Mouse (Mus musculus): Measurements from ENCODE around the gene Pum1. TPM values are rescaled to one million over a fixed set of nuclear protein-coding genes. Genes with fewer than 3 reads are reported as not detected.
A peak's percentile ranks its signal among the peaks of the same experiment; 100 is the strongest.

The Pum1 gene
- polyA plus RNA-seq, 1 experiment from 2014 or later, result 110 TPM

DNA sequence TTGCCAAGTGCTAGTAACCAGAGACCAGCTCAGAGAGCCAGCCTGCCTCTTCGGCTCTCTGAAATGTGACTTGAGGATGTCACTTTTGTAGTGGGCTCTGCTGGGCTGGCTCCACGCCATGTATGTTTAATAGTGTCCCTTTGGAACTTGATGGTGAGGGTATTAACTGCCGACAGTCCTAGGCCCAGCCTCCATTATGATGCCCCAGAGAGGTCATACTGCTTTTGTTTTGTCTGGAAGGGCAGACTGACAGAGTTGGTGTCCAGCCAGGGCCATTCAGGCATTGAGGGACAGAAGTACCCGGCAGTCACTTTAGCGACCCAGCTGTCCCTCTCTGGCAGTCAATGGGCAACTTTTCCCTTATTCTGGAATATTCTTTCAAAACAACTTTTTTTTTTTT, 146.7 kb downstream of the Pum1 start:
- Histone ChIP-seq H3K9ac (replicated peaks; ENCODE audit: low read depth, low read length) (no peak overlapping the region), H3K36me3 (ENCODE audit: control insufficient read depth, insufficient read depth, low read length) (no peaks in the 10 kb centered on the region), H3K4me3 (ENCODE audit: low read depth, low read length) (no peak overlapping the region), H3K27me3 (ENCODE audit: control insufficient read depth, insufficient read depth, low read length) (no peaks in the 10 kb centered on the region), H3K9me3 (ENCODE audit: control insufficient read depth, low read depth, low read length) (no peaks in the 10 kb centered on the region), H3K27ac (ENCODE audit: low read length) (no peak overlapping the region), H3K4me2 (replicated peaks; ENCODE audit: low read depth, low read length) (no peak overlapping the region), H3K4me1 (ENCODE audit: control insufficient read depth, insufficient read depth, low read length) (peaks cover 3% of the 10 kb centered on the region; the same call in 1 of the 2 replicates)
- 71% methylated on average over 5 of the region's 5 CpGs for WGBS
- no peak for ATAC-seq (ENCODE audit: insufficient number of reproducible peaks, insufficient read depth, low FRiP score, low read depth)

- Histone ChIP-seq H3K4me1 (ENCODE audit: control insufficient read depth, insufficient read depth, low read length) (no peaks in the 10 kb centered on the region), H3K4me3 (ENCODE audit: low read depth, low read length) (no peak overlapping the region), H3K36me3 (ENCODE audit: control insufficient read depth, insufficient read depth, low read length) (no peaks in the 10 kb centered on the region), H3K27me3 (ENCODE audit: control insufficient read depth, insufficient read depth, low read length) (no peaks in the 10 kb centered on the region), H3K27ac (ENCODE audit: low read length) (no peak overlapping the region), H3K9me3 (ENCODE audit: control insufficient read depth, low read depth, low read length) (no peaks in the 10 kb centered on the region), H3K4me2 (replicated peaks; ENCODE audit: low read depth, low read length) (no peak overlapping the region), H3K9ac (replicated peaks; ENCODE audit: low read depth, low read length) (no peak overlapping the region)
- ATAC-seq (ENCODE audit: insufficient number of reproducible peaks, insufficient read depth, low FRiP score, low read depth), result no peak
- WGBS, result 52% methylated on average over 3 of the region's 3 CpGs
These were observed 147.7 kb downstream of the Pum1 start for GRCm38 (mm10) chr4:130810845-130811244.

- H3K27me3 ChIP-seq (ENCODE audit: control insufficient read depth, insufficient read depth, low read length), result no peaks in the 10 kb centered on the region
- H3K9me3 ChIP-seq (ENCODE audit: control insufficient read depth, low read depth, low read length), result no peaks in the 10 kb centered on the region
- no peak for ATAC-seq (ENCODE audit: insufficient number of reproducible peaks, insufficient read depth, low FRiP score, low read depth)
- no peak overlapping the region for H3K4me2 ChIP-seq (replicated peaks; ENCODE audit: low read depth, low read length)
- H3K36me3 ChIP-seq (ENCODE audit: control insufficient read depth, insufficient read depth, low read length), result no peaks in the 10 kb centered on the region
- 72% methylated on average over 7 of the region's 7 CpGs for WGBS
- H3K27ac ChIP-seq (ENCODE audit: low read length), result no peak overlapping the region
- H3K4me1 ChIP-seq (ENCODE audit: control insufficient read depth, insufficient read depth, low read length), result no peaks in the 10 kb centered on the region
- no peak overlapping the region for H3K4me3 ChIP-seq (ENCODE audit: low read depth, low read length)
- H3K9ac ChIP-seq (replicated peaks; ENCODE audit: low read depth, low read length), result no peak overlapping the region
These were observed 148.3 kb downstream of the Pum1 start for GRCm38 (mm10) chr4:130811385-130811784.

DNA sequence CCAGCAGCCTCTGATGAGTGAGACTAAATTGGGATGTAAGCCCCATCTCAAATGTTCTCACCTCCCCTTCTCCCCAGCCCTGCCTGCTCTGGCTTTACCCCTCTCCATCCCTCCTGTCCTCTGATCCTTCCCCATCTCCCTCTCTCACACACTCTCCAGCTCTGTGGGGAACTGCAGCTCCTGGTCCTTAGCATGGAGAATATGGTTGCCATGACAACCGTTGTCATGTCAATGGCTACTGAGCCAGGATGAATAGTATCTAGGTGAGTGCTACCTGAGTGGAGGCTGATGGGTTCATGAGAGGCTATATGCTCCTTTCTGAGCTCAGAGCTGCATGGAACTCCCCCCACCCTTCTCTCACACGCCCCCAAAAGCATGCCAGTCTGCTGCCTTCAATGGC, 150.8 kb downstream of the Pum1 start:
- H3K36me3 ChIP-seq (ENCODE audit: control insufficient read depth, insufficient read depth, low read length), result 0 out of 2 replicates have a peak, but pooled peaks cover under 1% of the 10 kb centered on the region
- no peaks in the 10 kb centered on the region for H3K9me3 ChIP-seq (ENCODE audit: control insufficient read depth, low read depth, low read length)
- 59% methylated on average over 2 of the region's 2 CpGs for WGBS
- H3K9ac ChIP-seq (replicated peaks; ENCODE audit: low read depth, low read length), result no peak overlapping the region
- no peaks in the 10 kb centered on the region for H3K27me3 ChIP-seq (ENCODE audit: control insufficient read depth, insufficient read depth, low read length)
- H3K4me1 ChIP-seq (ENCODE audit: control insufficient read depth, insufficient read depth, low read length), result no peaks in the 10 kb centered on the region
- H3K27ac ChIP-seq (ENCODE audit: low read length), result no peak overlapping the region
- no peak for ATAC-seq (ENCODE audit: insufficient number of reproducible peaks, insufficient read depth, low FRiP score, low read depth)
- no peak overlapping the region for H3K4me2 ChIP-seq (replicated peaks; ENCODE audit: low read depth, low read length)
- H3K4me3 ChIP-seq (ENCODE audit: low read depth, low read length), result no peak overlapping the region

- ATAC-seq (ENCODE audit: insufficient number of reproducible peaks, insufficient read depth, low FRiP score, low read depth), result 0 out of 2 replicates have a peak, but pooled peaks have one; percentile 16
- WGBS, result 61% methylated on average over 8 of the region's 8 CpGs
- no peak overlapping the region for H3K4me2 ChIP-seq (replicated peaks; ENCODE audit: low read depth, low read length)
These were observed 151.7 kb downstream of the Pum1 start for GRCm38 (mm10) chr4:130814742-130815330.

GRCm38 (mm10) chr4:130815860-130816259, 152.7 kb downstream of the Pum1 start:
- 0 out of 2 replicates have a peak, but pooled peaks cover 2% of the 10 kb centered on the region for H3K4me1 ChIP-seq (ENCODE audit: control insufficient read depth, insufficient read depth, low read length)
- H3K27me3 ChIP-seq (ENCODE audit: control insufficient read depth, insufficient read depth, low read length), result no peaks in the 10 kb centered on the region
- no peak overlapping the region for H3K9ac ChIP-seq (replicated peaks; ENCODE audit: low read depth, low read length)
- H3K4me2 ChIP-seq (replicated peaks; ENCODE audit: low read depth, low read length), result no peak overlapping the region
- no peaks in the 10 kb centered on the region for H3K9me3 ChIP-seq (ENCODE audit: control insufficient read depth, low read depth, low read length)
- no peak for ATAC-seq (ENCODE audit: insufficient number of reproducible peaks, insufficient read depth, low FRiP score, low read depth)
- no peak overlapping the region for H3K27ac ChIP-seq (ENCODE audit: low read length)
- no peak overlapping the region for H3K4me3 ChIP-seq (ENCODE audit: low read depth, low read length)
- H3K36me3 ChIP-seq (ENCODE audit: control insufficient read depth, insufficient read depth, low read length), result 0 out of 2 replicates have a peak, but pooled peaks cover 3% of the 10 kb centered on the region
- WGBS, result 79% methylated on average over 8 of the region's 8 CpGs

More at GRCm38 (mm10) chr4:130814742-130815330, 151.7 kb downstream of the Pum1 start:
- Histone ChIP-seq H3K4me1 (ENCODE audit: control insufficient read depth, insufficient read depth, low read length) (no peaks in the 10 kb centered on the region), H3K27ac (ENCODE audit: low read length) (no peak overlapping the region), H3K9ac (replicated peaks; ENCODE audit: low read depth, low read length) (no peak overlapping the region), H3K9me3 (ENCODE audit: control insufficient read depth, low read depth, low read length) (no peaks in the 10 kb centered on the region), H3K36me3 (ENCODE audit: control insufficient read depth, insufficient read depth, low read length) (0 out of 2 replicates have a peak, but pooled peaks cover 3% of the 10 kb centered on the region), H3K27me3 (ENCODE audit: control insufficient read depth, insufficient read depth, low read length) (no peaks in the 10 kb centered on the region), H3K4me3 (ENCODE audit: low read depth, low read length) (no peak overlapping the region)

GRCm38 (mm10) chr4:130819806-130820205, 156.7 kb downstream of the Pum1 start:
- ATAC-seq (ENCODE audit: insufficient number of reproducible peaks, insufficient read depth, low FRiP score, low read depth), result no peak

DNA sequence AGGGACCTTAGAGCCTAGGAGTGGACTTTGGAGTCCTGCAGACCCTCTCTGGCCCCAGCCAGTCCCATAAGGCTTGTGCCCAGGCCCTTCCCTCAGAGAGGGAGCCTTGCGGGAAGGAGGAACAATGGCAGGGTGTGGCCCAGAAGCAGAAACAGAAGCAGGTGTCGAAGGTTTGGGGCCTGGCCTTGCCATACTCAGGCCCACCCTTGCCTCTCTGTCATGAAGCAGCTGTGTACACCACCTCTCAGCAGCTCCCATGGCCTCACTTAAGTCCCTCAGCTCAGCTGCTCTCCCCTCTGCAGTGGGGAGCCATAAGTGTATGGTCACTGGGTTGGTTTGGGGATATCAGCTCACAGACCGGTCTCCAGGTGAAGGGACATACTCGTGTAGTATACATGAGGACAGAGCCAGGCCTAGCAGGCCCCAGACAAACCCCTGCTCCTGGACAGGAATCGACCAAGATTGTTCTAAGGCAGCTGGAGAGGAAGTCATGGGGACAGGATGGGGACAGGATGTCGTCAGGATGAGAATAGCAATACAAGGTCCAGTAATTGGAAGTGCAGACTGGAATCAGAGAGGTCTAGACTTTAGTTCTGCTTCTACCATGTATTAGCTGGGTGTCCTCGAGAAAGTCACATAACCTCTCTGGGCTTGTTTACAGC, 157.6 kb downstream of the Pum1 start:
- Histone ChIP-seq H3K4me2 (replicated peaks; ENCODE audit: low read depth, low read length) (no peak overlapping the region), H3K9ac (replicated peaks; ENCODE audit: low read depth, low read length) (no peak overlapping the region), H3K4me3 (ENCODE audit: low read depth, low read length) (no peak overlapping the region), H3K9me3 (ENCODE audit: control insufficient read depth, low read depth, low read length) (no peaks in the 10 kb centered on the region), H3K27ac (ENCODE audit: low read length) (peak overlapping the region; percentile 11; the same call in 1 of the 2 replicates), H3K36me3 (ENCODE audit: control insufficient read depth, insufficient read depth, low read length) (peaks cover 7% of the 10 kb centered on the region; the same call in 1 of the 2 replicates), H3K27me3 (ENCODE audit: control insufficient read depth, insufficient read depth, low read length) (no peaks in the 10 kb centered on the region), H3K4me1 (ENCODE audit: control insufficient read depth, insufficient read depth, low read length) (0 out of 2 replicates have a peak, but pooled peaks cover 2% of the 10 kb centered on the region)
- ATAC-seq (ENCODE audit: insufficient number of reproducible peaks, insufficient read depth, low FRiP score, low read depth), result no peak
- WGBS, result 63% methylated on average over 7 of the region's 7 CpGs

More at GRCm38 (mm10) chr4:130819806-130820205, 156.7 kb downstream of the Pum1 start:
- 0 out of 2 replicates have a peak, but pooled peaks cover 2% of the 10 kb centered on the region for H3K4me1 ChIP-seq (ENCODE audit: control insufficient read depth, insufficient read depth, low read length)
- no peaks in the 10 kb centered on the region for H3K27me3 ChIP-seq (ENCODE audit: control insufficient read depth, insufficient read depth, low read length)
- no peak overlapping the region for H3K4me3 ChIP-seq (ENCODE audit: low read depth, low read length)
- peaks cover 7% of the 10 kb centered on the region; the same call in 1 of the 2 replicates for H3K36me3 ChIP-seq (ENCODE audit: control insufficient read depth, insufficient read depth, low read length)
- H3K27ac ChIP-seq (ENCODE audit: low read length), result no peak overlapping the region
- no peak overlapping the region for H3K4me2 ChIP-seq (replicated peaks; ENCODE audit: low read depth, low read length)
- no peaks in the 10 kb centered on the region for H3K9me3 ChIP-seq (ENCODE audit: control insufficient read depth, low read depth, low read length)
- no peak overlapping the region for H3K9ac ChIP-seq (replicated peaks; ENCODE audit: low read depth, low read length)
- 76% methylated on average over 3 of the region's 3 CpGs for WGBS
